Mouse (Mus musculus) G1E (cell line): Measurements from ENCODE around the gene Slc34a3. TPM values are rescaled to one million over a fixed set of nuclear protein-coding genes. Genes with fewer than 3 reads are reported as not detected.
A peak's percentile ranks its signal among the peaks of the same experiment; 100 is the strongest.

Source experiments
- ATAC-seq: 2 replicates; pipeline ENCODE4 v1.8.0; 2016; ENCODE audit warnings: mild to moderate bottlenecking; ENCODE audit not compliant: insufficient number of reproducible peaks, poor library complexity, low FRiP score, severe bottlenecking; ENCODE audit errors: extremely low read depth
- DNase-seq: peaks from one replicate; pipeline ENCODE4 v3.0.0; 2012; ENCODE audit warnings: low spot score
- H3K27me3 ChIP-seq: 2 replicates; pipeline ENCODE4 v1.6.1; 2012; ENCODE audit warnings: mild to moderate bottlenecking, low read length, inconsistent platforms; ENCODE audit not compliant: insufficient read depth
- H3K36me3 ChIP-seq: replicated peaks from 2 replicates; pipeline ENCODE3; 2012; ENCODE audit warnings: mild to moderate bottlenecking, inconsistent platforms
- H3K4me1 ChIP-seq: 2 replicates; pipeline ENCODE4 v1.6.1; 2012; ENCODE audit warnings: low read depth, low read length, inconsistent platforms, mixed read lengths; ENCODE audit not compliant: insufficient read depth
- H3K4me3 ChIP-seq: 2 replicates; pipeline ENCODE4 v1.5.1; 2012; ENCODE audit warnings: low read depth, mild to moderate bottlenecking, inconsistent platforms, low read length, moderate library complexity, mixed read lengths
- H3K9me3 ChIP-seq: replicated peaks from 2 replicates; pipeline ENCODE4 v1.6.1; 2012; ENCODE audit warnings: inconsistent platforms
- CTCF ChIP-seq: IDR thresholded peaks from 2 replicates; pipeline ENCODE4 v1.5.1; 2012; ENCODE audit warnings: low read depth, low read length, inconsistent platforms, mixed read lengths
- GATA1 ChIP-seq: IDR thresholded peaks from 2 replicates; pipeline ENCODE4 v1.6.1; 2012; ENCODE audit warnings: borderline replicate concordance, low read length, inconsistent platforms, mixed read lengths
- GATA2 ChIP-seq: IDR thresholded peaks from 2 replicates; pipeline ENCODE4 v1.6.1; 2012; ENCODE audit warnings: low read depth, low read length, inconsistent platforms, borderline replicate concordance
- POLR2AphosphoS5 ChIP-seq: IDR thresholded peaks from 2 replicates; pipeline ENCODE4 v1.6.1; 2012; ENCODE audit warnings: low read depth, low read length, inconsistent platforms; ENCODE audit not compliant: insufficient replicate concordance
- TAL1 ChIP-seq: conservative IDR thresholded peaks from 2 replicates; pipeline ENCODE4 v1.6.1; 2012; ENCODE audit warnings: low read depth, low read length, inconsistent platforms, mixed read lengths
- polyA plus RNA-seq: library from polyadenylated mRNA; stranded (reverse); fragments of >175 nt; gene quantifications from 2 replicates; pipeline ENCODE4 v1.2.3, GENCODE M21; 2012
- total RNA-seq, 2 experiments: library from RNA; stranded (forward) in 1 of 2; stranded (reverse) in 1 of 2; fragments of 200-1000 nt in 1 of 2; fragments of >200 nt in 1 of 2; fragmentation: Nextera tagmentation in 1 of 2; gene quantifications; 2 replicates each; pipeline ENCODE4 v1.2.3; 2014 to 2017

Slc34a3 gene
- total and polyA plus RNA-seq, 3 experiments = 0.91 TPM; not detected in 2

DNA sequence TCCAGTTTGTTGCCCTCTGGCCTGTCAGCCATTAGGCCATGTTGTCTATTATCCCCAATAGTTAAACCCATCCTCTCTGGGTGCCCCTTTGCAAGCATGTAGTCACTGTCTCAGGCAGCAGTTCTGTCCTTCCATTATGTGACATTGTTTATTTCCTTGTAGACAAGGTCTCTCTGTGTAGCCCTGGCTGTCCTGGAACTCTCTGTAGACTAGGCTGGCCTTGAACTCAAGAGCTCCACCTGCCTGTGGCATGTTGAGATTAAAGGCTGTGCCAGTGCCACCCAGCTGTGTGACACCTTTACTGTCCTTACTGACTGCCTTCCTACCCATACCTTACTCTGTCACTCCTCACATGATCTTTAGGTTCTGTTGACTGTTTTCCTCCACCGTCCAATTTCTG lies 18.2 kb upstream of the Slc34a3 start:
- H3K27me3 ChIP-seq = no peaks in the 10 kb centered on the region; the same call in 1 of the 2 replicates
- ATAC-seq (no peak), DNase-seq (no peak)
- H3K9me3 ChIP-seq = no peaks in the 10 kb centered on the region
- peaks cover 46% of the 10 kb centered on the region for H3K4me1 ChIP-seq
- no peak overlapping the region for H3K4me3 ChIP-seq
- H3K36me3 ChIP-seq = peaks cover 72% of the 10 kb centered on the region
- TF ChIP-seq CTCF (peak; percentile 14; the same call in 1 of the 2 replicates), GATA2 (no peak)

GRCm38 (mm10) chr2:25246183-25247072 lies 12.3 kb upstream of the Slc34a3 start, which contains the start of gene AL732309.1:
Gene AL732309.1, minus strand, starts transcription at chr2:25246863.
- H3K4me3 ChIP-seq = no peak within 1 kb of the TSS
- ATAC-seq (no peak), DNase-seq (no peak)
- H3K4me1 ChIP-seq = peaks cover 57% of the 10 kb centered on the region
- H3K27me3 ChIP-seq = peaks cover 17% of the 10 kb centered on the region
- TF ChIP-seq GATA2 (no peak), CTCF (no peak), POLR2AphosphoS5 (no peak), GATA1 (no peak), TAL1 (no peak)
- no peaks in the 10 kb centered on the region for H3K9me3 ChIP-seq
- peaks cover 84% of the 10 kb centered on the region for H3K36me3 ChIP-seq

DNA sequence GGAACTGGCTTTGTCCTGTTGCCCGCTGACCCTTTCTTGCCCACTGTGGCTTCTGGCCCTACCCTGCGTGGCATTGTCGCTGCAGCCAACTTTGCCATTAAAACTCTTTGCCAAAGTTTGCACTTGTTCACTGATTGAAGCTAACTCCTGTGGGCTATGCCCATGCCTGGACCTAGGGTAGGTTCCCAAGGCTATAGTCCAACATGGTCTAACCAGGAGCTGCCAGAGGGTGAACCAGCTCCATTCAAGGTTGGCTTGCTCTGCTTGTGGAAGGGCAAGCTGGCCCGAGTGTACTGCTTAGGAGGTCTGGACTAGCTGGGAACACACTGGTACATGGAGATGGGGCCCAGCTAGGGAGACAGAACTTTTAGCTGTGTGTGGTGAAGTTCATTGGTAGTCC lies 10.0 kb upstream of the Slc34a3 start:
- TF ChIP-seq CTCF (no peak), TAL1 (no peak), GATA2 (no peak), POLR2AphosphoS5 (no peak), GATA1 (no peak)
- no peak for ATAC-seq
- H3K4me3 ChIP-seq = no peak overlapping the region

GRCm38 (mm10) chr2:25243342-25243741 lies 9.2 kb upstream of the Slc34a3 start:
- no peak for TF ChIP-seq TAL1
- TF ChIP-seq POLR2AphosphoS5 = no peak
- no peak for TF ChIP-seq CTCF
- TF ChIP-seq GATA1 = no peak
- TF ChIP-seq GATA2 = no peak
- H3K27me3 ChIP-seq = peaks cover 30% of the 10 kb centered on the region
- no peaks in the 10 kb centered on the region for H3K9me3 ChIP-seq
- ATAC-seq (no peak), DNase-seq (no peak)
- peaks cover 54% of the 10 kb centered on the region for H3K36me3 ChIP-seq
- H3K4me3 ChIP-seq = no peak overlapping the region; the same call in 1 of the 2 replicates
- peaks cover 73% of the 10 kb centered on the region for H3K4me1 ChIP-seq

More for the DNA sequence above, 10.0 kb upstream of the Slc34a3 start:
- DNase-seq = no peak
- Histone ChIP-seq H3K9me3 (no peaks in the 10 kb centered on the region), H3K4me1 (peaks cover 68% of the 10 kb centered on the region), H3K36me3 (peaks cover 62% of the 10 kb centered on the region), H3K27me3 (peaks cover 25% of the 10 kb centered on the region)

DNA sequence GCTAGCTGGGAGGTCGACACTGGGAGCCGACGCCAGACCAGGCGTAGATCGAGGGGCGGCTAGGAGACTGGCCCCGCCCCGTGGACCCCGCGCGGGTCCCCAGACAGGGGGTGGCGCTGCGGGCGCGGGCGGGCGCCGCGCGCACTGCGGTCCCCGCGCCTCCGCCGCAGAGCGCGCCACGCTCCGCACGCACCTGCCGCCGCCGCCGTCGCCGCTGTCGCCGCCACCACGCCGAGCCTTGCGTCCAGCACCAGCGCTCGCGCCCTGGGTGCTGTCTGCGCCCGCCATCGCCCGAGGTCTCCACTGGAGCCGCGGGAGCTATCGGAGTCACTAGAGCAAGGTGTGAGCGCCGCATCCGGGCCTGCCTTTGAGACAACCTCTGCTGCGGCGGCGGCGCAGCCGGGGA lies 7.9 kb upstream of the Slc34a3 start, which contains the start of the genes Rnf208 and Cysrt1:
Rnf208 (plus strand) TSS at position 155 of the 406 bp plus-strand sequence.
Cysrt1 (minus strand) TSS at position 352 of the 406 bp plus-strand sequence.
- H3K4me1 ChIP-seq = peaks cover 82% of the 10 kb centered on the region
- ATAC-seq (no peak), DNase-seq (no peak)
- TF ChIP-seq TAL1 (no peak), GATA2 (no peak), CTCF (no peak), POLR2AphosphoS5 (no peak), GATA1 (no peak)
- peak within 1 kb of the TSS; percentile 69 for H3K4me3 ChIP-seq
- H3K27me3 ChIP-seq = peaks cover 43% of the 10 kb centered on the region
- H3K9me3 ChIP-seq = no peaks in the 10 kb centered on the region
- H3K36me3 ChIP-seq = peaks cover 41% of the 10 kb centered on the region

- DNase-seq = no peak
- no peak for ATAC-seq
- H3K9me3 ChIP-seq = no peaks in the 10 kb centered on the region
- H3K4me3 ChIP-seq = peak overlapping the region; percentile 69; the same call in 1 of the 2 replicates
- peaks cover 45% of the 10 kb centered on the region for H3K27me3 ChIP-seq
- peaks cover 34% of the 10 kb centered on the region for H3K36me3 ChIP-seq
- H3K4me1 ChIP-seq = peaks cover 84% of the 10 kb centered on the region
- TF ChIP-seq POLR2AphosphoS5 = no peak
- no peak for TF ChIP-seq TAL1
- TF ChIP-seq GATA2 = no peak
- no peak for TF ChIP-seq GATA1
- TF ChIP-seq CTCF = no peak
Measured at GRCm38 (mm10) chr2:25241438-25241775, 7.2 kb upstream of the Slc34a3 start.
